Mouse (Mus musculus): Measurements from ENCODE around the gene Gpd1. TPM values are rescaled to one million over a fixed set of nuclear protein-coding genes. Genes with fewer than 3 reads are reported as not detected.

The Gpd1 gene
- polyA plus RNA-seq, 1 experiment from 2014 or later, result 3.7 TPM

DNA sequence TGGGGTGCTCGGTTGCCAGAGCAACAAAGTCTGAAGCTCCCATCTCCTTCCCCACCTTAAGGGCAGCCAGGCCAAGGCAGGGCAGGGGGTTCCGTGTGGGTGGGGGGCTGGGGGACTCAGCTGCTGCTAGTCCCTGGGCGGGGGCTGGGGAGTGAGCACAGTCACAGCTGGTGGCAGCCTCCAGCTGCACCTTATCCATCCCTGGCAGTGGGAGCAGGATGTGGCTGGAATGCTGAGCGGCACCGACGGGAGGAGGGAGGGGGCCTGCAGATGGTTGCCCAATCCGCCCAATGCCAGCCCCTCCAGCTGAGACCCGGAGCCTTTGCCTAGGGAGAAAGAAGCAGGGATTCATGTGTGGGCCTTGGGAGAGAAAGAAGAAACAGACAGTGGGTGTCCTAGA, 40.2 kb upstream of the Gpd1 start:
- Histone ChIP-seq H3K9ac (ENCODE audit: low read length) (no peak overlapping the region), H3K9me3 (ENCODE audit: control insufficient read depth, low read length) (no peaks in the 10 kb centered on the region), H3K27me3 (ENCODE audit: control insufficient read depth, insufficient read depth, low read depth, low read length) (peaks cover 16% of the 10 kb centered on the region), H3K4me1 (replicated peaks; ENCODE audit: control insufficient read depth, insufficient read depth, low read length) (peaks cover 3% of the 10 kb centered on the region), H3K4me3 (ENCODE audit: low read length) (no peak overlapping the region), H3K27ac (ENCODE audit: low read length) (no peak overlapping the region), H3K36me3 (ENCODE audit: control insufficient read depth, insufficient read depth, low read length) (no peaks in the 10 kb centered on the region), H3K4me2 (ENCODE audit: low read depth, low read length) (no peak overlapping the region)
- 0 out of 2 replicates have a peak, but pooled peaks have one; percentile 35 for ATAC-seq (ENCODE audit: low read depth)
- WGBS, result 33% methylated on average over 8 of the region's 8 CpGs

GRCm38 (mm10) chr15:99678063-99678800, 39.1 kb upstream of the Gpd1 start:
- Histone ChIP-seq H3K9me3 (ENCODE audit: control insufficient read depth, low read length) (no peaks in the 10 kb centered on the region), H3K4me1 (replicated peaks; ENCODE audit: control insufficient read depth, insufficient read depth, low read length) (peaks cover 3% of the 10 kb centered on the region), H3K27me3 (ENCODE audit: control insufficient read depth, insufficient read depth, low read depth, low read length) (peaks cover 10% of the 10 kb centered on the region), H3K4me3 (ENCODE audit: low read length) (no peak overlapping the region), H3K4me2 (ENCODE audit: low read depth, low read length) (no peak overlapping the region), H3K27ac (ENCODE audit: low read length) (no peak overlapping the region), H3K36me3 (ENCODE audit: control insufficient read depth, insufficient read depth, low read length) (no peaks in the 10 kb centered on the region), H3K9ac (ENCODE audit: low read length) (no peak overlapping the region)
- ATAC-seq (ENCODE audit: low read depth), result peak; percentile 60; the same call in 1 of the 2 replicates
- WGBS, result 13% methylated on average over 13 of the region's 13 CpGs

DNA sequence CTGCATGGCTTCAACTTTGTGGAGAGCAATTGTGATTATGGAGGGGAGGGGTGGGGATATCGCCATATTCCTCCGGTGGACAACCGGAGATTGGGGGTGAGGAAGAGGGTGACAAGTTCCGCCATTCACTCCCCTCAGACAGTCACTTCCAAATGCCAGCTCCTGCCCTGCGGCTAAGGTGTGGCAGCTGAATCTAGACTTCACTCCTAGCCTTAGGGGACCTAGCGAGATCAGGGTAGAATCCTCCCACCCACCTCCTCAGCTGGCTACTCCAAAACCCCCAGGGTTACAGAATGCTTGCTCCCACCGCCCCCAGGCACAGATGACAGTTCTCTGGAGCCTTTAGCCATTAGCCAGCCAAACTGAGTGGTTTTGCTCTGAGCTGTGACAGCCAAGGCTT, 38.3 kb upstream of the Gpd1 start:
- ATAC-seq (ENCODE audit: low read depth), result no peak
- Histone ChIP-seq H3K4me3 (ENCODE audit: low read length) (no peak overlapping the region), H3K27me3 (ENCODE audit: control insufficient read depth, insufficient read depth, low read depth, low read length) (peaks cover 4% of the 10 kb centered on the region)

GRCm38 (mm10) chr15:99682880-99683279, 34.4 kb upstream of the Gpd1 start:
- H3K9me3 ChIP-seq (ENCODE audit: control insufficient read depth, low read length), result no peaks in the 10 kb centered on the region
- 86% methylated on average over 7 of the region's 7 CpGs for WGBS
- ATAC-seq (ENCODE audit: low read depth), result no peak

More for the DNA sequence above, 38.3 kb upstream of the Gpd1 start:
- Histone ChIP-seq H3K9me3 (ENCODE audit: control insufficient read depth, low read length) (no peaks in the 10 kb centered on the region), H3K4me2 (ENCODE audit: low read depth, low read length) (no peak overlapping the region), H3K4me1 (replicated peaks; ENCODE audit: control insufficient read depth, insufficient read depth, low read length) (peaks cover 3% of the 10 kb centered on the region), H3K27ac (ENCODE audit: low read length) (no peak overlapping the region), H3K9ac (ENCODE audit: low read length) (no peak overlapping the region), H3K36me3 (ENCODE audit: control insufficient read depth, insufficient read depth, low read length) (no peaks in the 10 kb centered on the region)
- 51% methylated on average over 7 of the region's 7 CpGs for WGBS

GRCm38 (mm10) chr15:99684156-99684555, 33.2 kb upstream of the Gpd1 start:
- H3K9me3 ChIP-seq (ENCODE audit: control insufficient read depth, low read length), result no peaks in the 10 kb centered on the region
- H3K4me2 ChIP-seq (ENCODE audit: low read depth, low read length), result no peak overlapping the region
- H3K4me3 ChIP-seq (ENCODE audit: low read length), result no peak overlapping the region
- no peak for ATAC-seq (ENCODE audit: low read depth)
- WGBS, result 86% methylated on average over 5 of the region's 5 CpGs
- H3K36me3 ChIP-seq (ENCODE audit: control insufficient read depth, insufficient read depth, low read length), result no peaks in the 10 kb centered on the region
- no peaks in the 10 kb centered on the region for H3K27me3 ChIP-seq (ENCODE audit: control insufficient read depth, insufficient read depth, low read depth, low read length)
- no peaks in the 10 kb centered on the region for H3K4me1 ChIP-seq (replicated peaks; ENCODE audit: control insufficient read depth, insufficient read depth, low read length)
- H3K9ac ChIP-seq (ENCODE audit: low read length), result no peak overlapping the region
- no peak overlapping the region for H3K27ac ChIP-seq (ENCODE audit: low read length)

More at GRCm38 (mm10) chr15:99682880-99683279, 34.4 kb upstream of the Gpd1 start:
- no peak overlapping the region for H3K4me3 ChIP-seq (ENCODE audit: low read length)
- no peak overlapping the region for H3K9ac ChIP-seq (ENCODE audit: low read length)
- peaks cover 3% of the 10 kb centered on the region for H3K4me1 ChIP-seq (replicated peaks; ENCODE audit: control insufficient read depth, insufficient read depth, low read length)
- H3K36me3 ChIP-seq (ENCODE audit: control insufficient read depth, insufficient read depth, low read length), result no peaks in the 10 kb centered on the region
- no peaks in the 10 kb centered on the region for H3K27me3 ChIP-seq (ENCODE audit: control insufficient read depth, insufficient read depth, low read depth, low read length)
- H3K4me2 ChIP-seq (ENCODE audit: low read depth, low read length), result no peak overlapping the region
- H3K27ac ChIP-seq (ENCODE audit: low read length), result no peak overlapping the region

DNA sequence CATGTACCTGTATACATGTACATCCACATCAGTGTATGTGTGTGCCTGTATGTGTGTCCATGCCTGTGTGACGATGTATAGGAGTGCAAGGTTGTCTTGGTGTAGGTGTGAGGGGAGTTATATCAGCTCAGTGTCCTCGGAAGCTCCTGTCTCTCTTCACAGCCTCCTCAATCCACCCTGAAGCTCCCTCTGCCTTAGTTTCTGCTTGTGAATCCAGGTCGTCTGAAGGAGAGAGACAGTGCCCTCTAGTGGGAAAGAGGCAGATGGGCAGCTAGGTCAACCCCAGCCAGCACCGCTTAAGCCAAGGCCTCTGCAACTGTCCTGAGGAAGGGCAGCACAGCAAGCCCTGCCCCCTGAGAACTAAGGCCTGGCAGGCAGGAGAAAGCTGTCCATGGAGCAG, 28.6 kb upstream of the Gpd1 start:
- H3K27ac ChIP-seq (ENCODE audit: low read length), result no peak overlapping the region
- no peaks in the 10 kb centered on the region for H3K36me3 ChIP-seq (ENCODE audit: control insufficient read depth, insufficient read depth, low read length)
- no peaks in the 10 kb centered on the region for H3K27me3 ChIP-seq (ENCODE audit: control insufficient read depth, insufficient read depth, low read depth, low read length)
- H3K9ac ChIP-seq (ENCODE audit: low read length), result no peak overlapping the region
- H3K4me1 ChIP-seq (replicated peaks; ENCODE audit: control insufficient read depth, insufficient read depth, low read length), result no peaks in the 10 kb centered on the region
- 2% methylated on average over 4 of the region's 4 CpGs for WGBS
- ATAC-seq (ENCODE audit: low read depth), result peak; percentile 57; the same call in 1 of the 2 replicates
- no peak overlapping the region for H3K4me2 ChIP-seq (ENCODE audit: low read depth, low read length)
- H3K4me3 ChIP-seq (ENCODE audit: low read length), result no peak overlapping the region
- H3K9me3 ChIP-seq (ENCODE audit: control insufficient read depth, low read length), result no peaks in the 10 kb centered on the region

GRCm38 (mm10) chr15:99690924-99691323, 26.4 kb upstream of the Gpd1 start:
- no peaks in the 10 kb centered on the region for H3K9me3 ChIP-seq (ENCODE audit: control insufficient read depth, low read length)
- H3K27ac ChIP-seq (ENCODE audit: low read length), result no peak overlapping the region
- H3K4me2 ChIP-seq (ENCODE audit: low read depth, low read length), result no peak overlapping the region
- no peaks in the 10 kb centered on the region for H3K4me1 ChIP-seq (replicated peaks; ENCODE audit: control insufficient read depth, insufficient read depth, low read length)
- ATAC-seq (ENCODE audit: low read depth), result no peak
- H3K9ac ChIP-seq (ENCODE audit: low read length), result no peak overlapping the region
- no peak overlapping the region for H3K4me3 ChIP-seq (ENCODE audit: low read length)
- no peaks in the 10 kb centered on the region for H3K27me3 ChIP-seq (ENCODE audit: control insufficient read depth, insufficient read depth, low read depth, low read length)
- WGBS, result 11% methylated on average over 4 of the region's 4 CpGs
- no peaks in the 10 kb centered on the region for H3K36me3 ChIP-seq (ENCODE audit: control insufficient read depth, insufficient read depth, low read length)

- 35% methylated on average over 9 of the region's 9 CpGs for WGBS
- Histone ChIP-seq H3K36me3 (ENCODE audit: control insufficient read depth, insufficient read depth, low read length) (no peaks in the 10 kb centered on the region), H3K4me2 (ENCODE audit: low read depth, low read length) (no peak overlapping the region), H3K9me3 (ENCODE audit: control insufficient read depth, low read length) (no peaks in the 10 kb centered on the region), H3K27ac (ENCODE audit: low read length) (no peak overlapping the region), H3K9ac (ENCODE audit: low read length) (no peak overlapping the region), H3K27me3 (ENCODE audit: control insufficient read depth, insufficient read depth, low read depth, low read length) (no peaks in the 10 kb centered on the region), H3K4me3 (ENCODE audit: low read length) (no peak overlapping the region), H3K4me1 (replicated peaks; ENCODE audit: control insufficient read depth, insufficient read depth, low read length) (no peaks in the 10 kb centered on the region)
- ATAC-seq (ENCODE audit: low read depth), result no peak
Measured at GRCm38 (mm10) chr15:99691976-99692375, 25.3 kb upstream of the Gpd1 start.

DNA sequence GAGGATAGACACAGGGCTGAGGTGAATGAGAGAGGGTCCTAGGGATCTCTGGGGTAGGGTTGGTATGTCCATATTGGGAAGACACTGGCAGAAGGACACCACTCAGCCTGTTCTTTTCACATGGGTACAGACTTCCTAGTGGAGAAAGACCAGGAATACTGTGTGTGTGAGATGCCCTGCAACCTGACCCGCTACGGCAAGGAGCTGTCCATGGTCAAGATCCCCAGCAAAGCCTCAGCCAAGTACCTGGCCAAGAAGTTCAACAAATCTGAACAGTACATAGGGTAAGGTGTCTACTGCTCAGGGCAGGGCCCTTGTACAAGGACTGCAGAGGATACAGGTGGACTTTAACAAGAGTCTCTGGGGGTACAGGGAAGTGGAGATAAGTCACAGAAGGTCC, 20.0 kb upstream of the Gpd1 start:
- no peak overlapping the region for H3K27ac ChIP-seq (ENCODE audit: low read length)
- H3K27me3 ChIP-seq (ENCODE audit: control insufficient read depth, insufficient read depth, low read depth, low read length), result no peaks in the 10 kb centered on the region; the same call in 1 of the 2 replicates
- H3K4me3 ChIP-seq (ENCODE audit: low read length), result no peak overlapping the region
- no peaks in the 10 kb centered on the region for H3K36me3 ChIP-seq (ENCODE audit: control insufficient read depth, insufficient read depth, low read length)
- no peak overlapping the region for H3K9ac ChIP-seq (ENCODE audit: low read length)
- H3K4me2 ChIP-seq (ENCODE audit: low read depth, low read length), result no peak overlapping the region
- 6% methylated on average over 2 of the region's 2 CpGs for WGBS
- ATAC-seq (ENCODE audit: low read depth), result no peak
- H3K9me3 ChIP-seq (ENCODE audit: control insufficient read depth, low read length), result no peaks in the 10 kb centered on the region
- H3K4me1 ChIP-seq (replicated peaks; ENCODE audit: control insufficient read depth, insufficient read depth, low read length), result peaks cover 10% of the 10 kb centered on the region

Measured in lung, embryonic 16.5 days (tissue).